Mouse (Mus musculus): ENCODE data around the gene Kpnb1. TPM values are rescaled to one million over a fixed set of nuclear protein-coding genes. Genes with fewer than 3 reads are reported as not detected.

The Kpnb1 gene
- polyA plus RNA-seq, 1 experiment from 2014 or later = 63.6 TPM

GRCm38 (mm10) chr11:97143196-97143900 lies 44.3 kb downstream of the Kpnb1 start:
- Histone ChIP-seq H3K27me3 (ENCODE audit: control insufficient read depth, insufficient read depth, low read length) (peaks cover 34% of the 10 kb centered on the region), H3K4me2 (no peak overlapping the region), H3K4me1 (ENCODE audit: control insufficient read depth, insufficient read depth, low read length) (peaks cover 25% of the 10 kb centered on the region), H3K4me3 (ENCODE audit: low read depth, low read length) (no peak overlapping the region), H3K9ac (ENCODE audit: low read depth, low read length) (no peak overlapping the region), H3K27ac (ENCODE audit: low read depth, low read length) (no peak overlapping the region), H3K9me3 (replicated peaks; ENCODE audit: control insufficient read depth, low read length) (no peaks in the 10 kb centered on the region), H3K36me3 (ENCODE audit: control insufficient read depth, insufficient read depth, low read length) (peaks cover 2% of the 10 kb centered on the region; the same call in 1 of the 2 replicates)
- WGBS (ENCODE audit: insufficient replicate concordance) = 68% methylated on average over 9 of the region's 9 CpGs
- ATAC-seq (replicated peaks; ENCODE audit: insufficient number of reproducible peaks, low FRiP score, low TSS enrichment) = no peak; the same call in 1 of the 2 replicates

DNA sequence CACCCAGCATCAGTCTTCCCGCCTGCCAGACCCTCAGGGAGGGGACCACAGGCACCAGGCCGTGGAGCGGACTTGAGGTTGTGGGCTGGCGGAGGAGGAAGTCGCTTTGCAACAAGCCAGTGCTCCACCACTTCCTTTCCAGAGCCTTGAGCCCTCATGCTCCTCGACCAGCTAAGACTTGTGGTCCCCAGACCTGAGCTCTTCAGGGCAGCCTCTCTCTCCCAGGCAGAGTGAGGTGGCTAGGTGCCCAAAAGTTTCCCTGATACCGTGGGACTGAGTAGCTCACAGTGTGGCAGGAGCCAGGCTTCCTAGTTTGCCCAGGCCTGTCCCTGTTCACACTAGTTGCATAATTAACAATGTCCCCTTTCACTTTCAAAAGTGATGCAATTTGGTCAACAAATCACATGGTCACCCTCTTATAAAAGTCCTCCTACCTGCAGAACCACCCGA lies 45.5 kb downstream of the Kpnb1 start:
- peaks cover 2% of the 10 kb centered on the region; the same call in 1 of the 2 replicates for H3K36me3 ChIP-seq (ENCODE audit: control insufficient read depth, insufficient read depth, low read length)

DNA sequence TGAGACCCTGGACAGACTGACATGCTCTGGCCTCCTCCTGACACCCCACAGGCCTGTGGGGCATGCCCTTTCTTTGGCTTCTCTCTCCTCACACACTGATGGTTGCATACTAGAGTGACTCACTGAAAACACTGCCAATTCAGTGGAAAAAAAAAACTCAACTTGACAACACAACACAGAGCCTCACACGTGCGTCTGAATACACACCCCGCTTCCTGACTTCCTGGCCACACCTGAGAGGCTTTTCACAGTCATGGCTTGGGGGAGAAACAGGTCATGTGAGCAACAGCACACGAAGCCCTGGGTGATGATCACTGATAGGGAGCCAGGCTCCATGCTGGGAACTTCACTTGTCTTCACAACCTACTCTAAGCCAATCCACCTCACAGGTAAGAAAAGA lies 46.9 kb downstream of the Kpnb1 start:
- Histone ChIP-seq H3K36me3 (ENCODE audit: control insufficient read depth, insufficient read depth, low read length) (peaks cover 2% of the 10 kb centered on the region; the same call in 1 of the 2 replicates), H3K9ac (ENCODE audit: low read depth, low read length) (no peak overlapping the region), H3K27me3 (ENCODE audit: control insufficient read depth, insufficient read depth, low read length) (peaks cover 47% of the 10 kb centered on the region), H3K27ac (ENCODE audit: low read depth, low read length) (no peak overlapping the region), H3K4me3 (ENCODE audit: low read depth, low read length) (no peak overlapping the region), H3K4me2 (no peak overlapping the region), H3K4me1 (ENCODE audit: control insufficient read depth, insufficient read depth, low read length) (peaks cover 20% of the 10 kb centered on the region), H3K9me3 (replicated peaks; ENCODE audit: control insufficient read depth, low read length) (no peaks in the 10 kb centered on the region)
- no peak for ATAC-seq (replicated peaks; ENCODE audit: insufficient number of reproducible peaks, low FRiP score, low TSS enrichment)
- 67% methylated on average over 4 of the region's 4 CpGs for WGBS (ENCODE audit: insufficient replicate concordance)

More for the DNA sequence above, 45.5 kb downstream of the Kpnb1 start:
- no peak overlapping the region for H3K9ac ChIP-seq (ENCODE audit: low read depth, low read length)
- H3K27ac ChIP-seq (ENCODE audit: low read depth, low read length) = no peak overlapping the region
- H3K27me3 ChIP-seq (ENCODE audit: control insufficient read depth, insufficient read depth, low read length) = peaks cover 43% of the 10 kb centered on the region
- H3K9me3 ChIP-seq (replicated peaks; ENCODE audit: control insufficient read depth, low read length) = no peaks in the 10 kb centered on the region
- 69% methylated on average over 8 of the region's 8 CpGs for WGBS (ENCODE audit: insufficient replicate concordance)
- ATAC-seq (replicated peaks; ENCODE audit: insufficient number of reproducible peaks, low FRiP score, low TSS enrichment) = no peak
- no peak overlapping the region for H3K4me2 ChIP-seq
- H3K4me3 ChIP-seq (ENCODE audit: low read depth, low read length) = no peak overlapping the region
- peaks cover 28% of the 10 kb centered on the region for H3K4me1 ChIP-seq (ENCODE audit: control insufficient read depth, insufficient read depth, low read length)

DNA sequence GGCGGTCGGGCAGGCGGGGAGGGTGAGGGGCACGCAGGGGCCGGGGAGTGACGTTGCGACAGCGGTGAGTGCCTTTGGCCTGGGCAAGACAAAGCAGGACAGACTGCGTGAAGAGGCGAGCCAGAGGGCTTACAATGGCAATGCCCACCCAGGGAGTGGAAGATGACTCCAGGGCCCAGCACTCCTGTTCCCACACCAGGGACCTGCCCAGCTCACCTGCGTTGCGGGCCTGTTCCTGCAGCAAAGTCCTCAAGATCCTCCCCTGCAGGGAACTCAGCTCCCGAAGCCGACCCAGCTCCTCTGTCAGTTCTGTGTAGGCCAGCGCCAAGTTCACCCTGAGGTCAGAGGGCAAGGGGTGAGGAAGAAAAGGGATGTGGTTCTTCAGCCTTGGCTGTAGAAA lies 48.4 kb downstream of the Kpnb1 start:
- WGBS (ENCODE audit: insufficient replicate concordance) = 18% methylated on average over 15 of the region's 15 CpGs
- Histone ChIP-seq H3K4me1 (ENCODE audit: control insufficient read depth, insufficient read depth, low read length) (peaks cover 14% of the 10 kb centered on the region), H3K9ac (ENCODE audit: low read depth, low read length) (peak overlapping the region; percentile 65), H3K27me3 (ENCODE audit: control insufficient read depth, insufficient read depth, low read length) (peaks cover 55% of the 10 kb centered on the region), H3K27ac (ENCODE audit: low read depth, low read length) (no peak overlapping the region), H3K9me3 (replicated peaks; ENCODE audit: control insufficient read depth, low read length) (no peaks in the 10 kb centered on the region), H3K4me3 (ENCODE audit: low read depth, low read length) (peak overlapping the region; percentile 42), H3K36me3 (ENCODE audit: control insufficient read depth, insufficient read depth, low read length) (peaks cover 2% of the 10 kb centered on the region; the same call in 1 of the 2 replicates), H3K4me2 (peak overlapping the region; percentile 79)
- no peak for ATAC-seq (replicated peaks; ENCODE audit: insufficient number of reproducible peaks, low FRiP score, low TSS enrichment)

GRCm38 (mm10) chr11:97138554-97139226 lies 49.0 kb downstream of the Kpnb1 start:
- peaks cover 2% of the 10 kb centered on the region; the same call in 1 of the 2 replicates for H3K36me3 ChIP-seq (ENCODE audit: control insufficient read depth, insufficient read depth, low read length)
- ATAC-seq (replicated peaks; ENCODE audit: insufficient number of reproducible peaks, low FRiP score, low TSS enrichment) = no peak
- peak overlapping the region; percentile 65 for H3K9ac ChIP-seq (ENCODE audit: low read depth, low read length)
- WGBS (ENCODE audit: insufficient replicate concordance) = 15% methylated on average over 67 of the region's 69 CpGs
- H3K27me3 ChIP-seq (ENCODE audit: control insufficient read depth, insufficient read depth, low read length) = peaks cover 58% of the 10 kb centered on the region
- peak overlapping the region; percentile 79 for H3K4me2 ChIP-seq
- H3K9me3 ChIP-seq (replicated peaks; ENCODE audit: control insufficient read depth, low read length) = no peaks in the 10 kb centered on the region
- H3K4me1 ChIP-seq (ENCODE audit: control insufficient read depth, insufficient read depth, low read length) = peaks cover 14% of the 10 kb centered on the region
- peak overlapping the region; percentile 42 for H3K4me3 ChIP-seq (ENCODE audit: low read depth, low read length)
- no peak overlapping the region for H3K27ac ChIP-seq (ENCODE audit: low read depth, low read length)

DNA sequence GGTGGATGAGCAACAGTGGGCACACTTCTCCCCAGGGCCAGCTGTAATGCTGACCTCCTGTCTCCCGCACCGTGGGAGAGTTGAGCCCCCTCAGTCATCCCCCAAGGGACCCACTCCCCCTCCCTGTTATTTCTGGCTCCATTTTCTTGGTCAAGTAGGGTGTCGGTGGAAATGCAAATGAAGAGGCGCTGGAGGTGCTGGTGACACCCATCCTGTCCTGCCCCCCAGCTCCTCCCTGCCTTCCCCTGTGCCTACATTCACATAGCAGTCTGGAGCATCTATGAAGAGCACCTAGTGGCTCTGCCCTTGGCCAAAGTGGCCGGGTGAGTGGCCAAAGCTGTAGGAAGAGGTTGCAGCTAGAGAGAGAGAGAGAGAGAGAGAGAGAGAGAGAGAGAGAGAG lies 54.4 kb downstream of the Kpnb1 start:
- Histone ChIP-seq H3K9me3 (replicated peaks; ENCODE audit: control insufficient read depth, low read length) (no peaks in the 10 kb centered on the region), H3K36me3 (ENCODE audit: control insufficient read depth, insufficient read depth, low read length) (no peaks in the 10 kb centered on the region), H3K9ac (ENCODE audit: low read depth, low read length) (no peak overlapping the region), H3K4me1 (ENCODE audit: control insufficient read depth, insufficient read depth, low read length) (peaks cover 2% of the 10 kb centered on the region; the same call in 1 of the 2 replicates), H3K27ac (ENCODE audit: low read depth, low read length) (no peak overlapping the region), H3K4me3 (ENCODE audit: low read depth, low read length) (no peak overlapping the region), H3K27me3 (ENCODE audit: control insufficient read depth, insufficient read depth, low read length) (peaks cover 45% of the 10 kb centered on the region), H3K4me2 (no peak overlapping the region)
- no peak for ATAC-seq (replicated peaks; ENCODE audit: insufficient number of reproducible peaks, low FRiP score, low TSS enrichment)
- 51% methylated on average over 5 of the region's 5 CpGs for WGBS (ENCODE audit: insufficient replicate concordance)

GRCm38 (mm10) chr11:97132185-97132584 lies 55.5 kb downstream of the Kpnb1 start:
- WGBS (ENCODE audit: insufficient replicate concordance) = 11% methylated on average over 6 of the region's 6 CpGs

GRCm38 (mm10) chr11:97131683-97132082 lies 56.0 kb downstream of the Kpnb1 start:
- ATAC-seq (replicated peaks; ENCODE audit: insufficient number of reproducible peaks, low FRiP score, low TSS enrichment) = no peak
- no peak overlapping the region for H3K4me3 ChIP-seq (ENCODE audit: low read depth, low read length)

More at GRCm38 (mm10) chr11:97132185-97132584, 55.5 kb downstream of the Kpnb1 start:
- H3K9ac ChIP-seq (ENCODE audit: low read depth, low read length) = no peak overlapping the region
- no peaks in the 10 kb centered on the region for H3K4me1 ChIP-seq (ENCODE audit: control insufficient read depth, insufficient read depth, low read length)
- no peak overlapping the region for H3K27ac ChIP-seq (ENCODE audit: low read depth, low read length)
- ATAC-seq (replicated peaks; ENCODE audit: insufficient number of reproducible peaks, low FRiP score, low TSS enrichment) = no peak
- peaks cover 34% of the 10 kb centered on the region for H3K27me3 ChIP-seq (ENCODE audit: control insufficient read depth, insufficient read depth, low read length)
- H3K4me2 ChIP-seq = no peak overlapping the region
- no peaks in the 10 kb centered on the region for H3K9me3 ChIP-seq (replicated peaks; ENCODE audit: control insufficient read depth, low read length)
- no peak overlapping the region for H3K4me3 ChIP-seq (ENCODE audit: low read depth, low read length)
- H3K36me3 ChIP-seq (ENCODE audit: control insufficient read depth, insufficient read depth, low read length) = no peaks in the 10 kb centered on the region

More at GRCm38 (mm10) chr11:97131683-97132082, 56.0 kb downstream of the Kpnb1 start:
- WGBS (ENCODE audit: insufficient replicate concordance) = 57% methylated on average over 2 of the region's 2 CpGs
- H3K27me3 ChIP-seq (ENCODE audit: control insufficient read depth, insufficient read depth, low read length) = peaks cover 31% of the 10 kb centered on the region
- no peaks in the 10 kb centered on the region for H3K36me3 ChIP-seq (ENCODE audit: control insufficient read depth, insufficient read depth, low read length)
- no peak overlapping the region for H3K4me2 ChIP-seq
- peaks cover 2% of the 10 kb centered on the region; the same call in 1 of the 2 replicates for H3K4me1 ChIP-seq (ENCODE audit: control insufficient read depth, insufficient read depth, low read length)
- H3K9ac ChIP-seq (ENCODE audit: low read depth, low read length) = no peak overlapping the region
- H3K27ac ChIP-seq (ENCODE audit: low read depth, low read length) = no peak overlapping the region
- H3K9me3 ChIP-seq (replicated peaks; ENCODE audit: control insufficient read depth, low read length) = no peaks in the 10 kb centered on the region
